Mouse (Mus musculus) gastrocnemius, postnatal 4 days (tissue): ENCODE measurements around the gene Aurkaip1. TPM values are rescaled to one million over a fixed set of nuclear protein-coding genes. Genes with fewer than 3 reads are reported as not detected.

ENCODE experiments used
- DNase-seq, 2 experiments: peaks; one replicate each; pipeline ENCODE4 v3.0.0; 2021 to 2022; ENCODE audit warnings: low spot score in 2 of 2, mixed read lengths in 2 of 2
- total RNA-seq, 2 experiments: library from RNA; stranded (reverse); gene quantifications; 2 replicates each; pipeline ENCODE4 v1.2.3; 2021

The Aurkaip1 gene
- total RNA-seq, 2 experiments from 2014 or later: 80.6 to 80.9 TPM

- no peak for DNase-seq
These were observed 10.0 kb upstream of the Aurkaip1 start for GRCm38 (mm10) chr4:155821025-155821424.

- no peak for DNase-seq
These were observed 7.6 kb upstream of the Aurkaip1 start for GRCm38 (mm10) chr4:155823443-155823842.

GRCm38 (mm10) chr4:155829866-155830265, 1.2 kb upstream of the Aurkaip1 start:
- DNase-seq: no peak

- no peak for DNase-seq
These were observed 476 bp upstream of the Aurkaip1 start for GRCm38 (mm10) chr4:155830596-155830995.

- DNase-seq: no peak
These were observed 759 bp downstream of the Aurkaip1 start for GRCm38 (mm10) chr4:155831831-155832230.

- DNase-seq: no peak
These were observed 1.2 kb downstream of the Aurkaip1 start for GRCm38 (mm10) chr4:155832321-155832720.

- DNase-seq: no peak
These were observed 2.2 kb downstream of the Aurkaip1 start for GRCm38 (mm10) chr4:155833234-155833633.

GRCm38 (mm10) chr4:155833836-155834235, 2.8 kb downstream of the Aurkaip1 start:
- DNase-seq: peak; percentile 83 to 91

- DNase-seq: no peak
These were observed 6.4 kb downstream of the Aurkaip1 start for GRCm38 (mm10) chr4:155837404-155838010.

- DNase-seq: peak in 1 of 2 experiments; percentile 66
These were observed 7.4 kb downstream of the Aurkaip1 start for GRCm38 (mm10) chr4:155838187-155839153.

- peak; percentile 86 to 93 for DNase-seq
These were observed 8.4 kb downstream of the Aurkaip1 start, which contains the start of gene Mxra8 for GRCm38 (mm10) chr4:155839483-155839910. Gene Mxra8 (plus strand): TSS chr4:155839680.

GRCm38 (mm10) chr4:155840076-155841002, 9.3 kb downstream of the Aurkaip1 start:
- no peak for DNase-seq

- DNase-seq: peak in 1 of 2 experiments; percentile 75
These were observed 10.0 kb downstream of the Aurkaip1 start for GRCm38 (mm10) chr4:155841003-155841454.

- DNase-seq: no peak
These were observed 10.7 kb downstream of the Aurkaip1 start for GRCm38 (mm10) chr4:155841651-155842270.

- no peak for DNase-seq
These were observed 12.2 kb downstream of the Aurkaip1 start for GRCm38 (mm10) chr4:155843231-155843630.

- peak; percentile 97 to 99 for DNase-seq
These were observed 16.0 kb downstream of the Aurkaip1 start, which contains the start of gene Dvl1 for GRCm38 (mm10) chr4:155846871-155847578. Gene Dvl1 (plus strand): TSS chr4:155847402.

GRCm38 (mm10) chr4:155847591-155848352, 16.7 kb downstream of the Aurkaip1 start:
- DNase-seq: no peak

GRCm38 (mm10) chr4:155848434-155849095, 17.5 kb downstream of the Aurkaip1 start:
- no peak for DNase-seq
